Mouse (Mus musculus) heart, postnatal 4 days (tissue): ENCODE data around the gene Zfp790. TPM values are rescaled to one million over a fixed set of nuclear protein-coding genes. Genes with fewer than 3 reads are reported as not detected.
"Not testable (repeated sequence)": the region's sequence is repeated elsewhere in the genome, so short reads cannot be mapped to it uniquely, and the experiment has no call there.

ENCODE experiments used
- DNase-seq: peaks from one replicate; pipeline ENCODE4 v3.0.0; 2021
- microRNA-seq, 2 experiments: library from miRNA; unstranded; fragments of <30 nt; microRNA quantifications; one replicate each; pipeline ENCODE4 v1.2.0; 2021 to 2022
- total RNA-seq, 2 experiments: library from RNA; stranded (reverse); gene quantifications; 2 replicates each; pipeline ENCODE4 v1.2.3; 2021

The Zfp790 gene
- total RNA-seq, 2 experiments from 2014 or later = 13.3 to 14.3 TPM

DNA sequence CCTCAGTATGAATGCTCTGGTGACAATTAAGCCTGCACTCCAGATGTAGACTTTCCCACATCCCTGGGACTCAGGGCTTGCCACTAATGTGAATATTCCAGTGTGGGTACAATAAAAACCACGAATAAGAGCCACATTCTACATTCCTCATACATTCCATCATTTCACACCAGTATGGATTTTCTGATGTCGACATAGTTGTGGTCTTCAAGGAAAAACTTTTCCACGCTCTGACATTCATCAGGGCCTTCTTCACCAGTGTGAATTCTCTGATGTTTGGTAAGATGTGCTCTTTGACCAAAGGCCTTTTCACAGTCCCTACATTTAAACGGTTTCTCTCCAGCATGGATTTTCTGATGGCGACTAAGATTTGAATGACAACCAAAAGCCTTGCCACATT lies 28.7 kb downstream of the Zfp790 start:
- DNase-seq = no peak

DNA sequence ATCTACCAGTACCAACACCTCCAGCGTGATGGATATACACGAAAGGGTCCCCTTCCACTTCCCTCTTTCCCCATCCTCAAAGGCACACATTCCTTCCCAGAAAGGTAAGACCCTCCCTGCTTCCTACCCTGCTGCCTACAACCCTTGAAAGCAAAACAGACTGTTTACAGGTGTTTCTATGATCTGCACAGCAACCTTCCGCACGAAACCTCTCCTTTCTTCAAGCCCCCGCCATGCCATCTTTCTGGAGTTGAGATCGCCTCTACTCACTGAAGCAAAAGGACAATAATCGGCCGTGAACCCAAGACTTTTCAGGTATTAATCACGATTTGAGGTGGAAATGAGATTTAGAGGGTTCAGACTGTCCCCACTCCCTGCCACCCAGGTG lies 36.9 kb downstream of the Zfp790 start:
- no peak for DNase-seq

DNA sequence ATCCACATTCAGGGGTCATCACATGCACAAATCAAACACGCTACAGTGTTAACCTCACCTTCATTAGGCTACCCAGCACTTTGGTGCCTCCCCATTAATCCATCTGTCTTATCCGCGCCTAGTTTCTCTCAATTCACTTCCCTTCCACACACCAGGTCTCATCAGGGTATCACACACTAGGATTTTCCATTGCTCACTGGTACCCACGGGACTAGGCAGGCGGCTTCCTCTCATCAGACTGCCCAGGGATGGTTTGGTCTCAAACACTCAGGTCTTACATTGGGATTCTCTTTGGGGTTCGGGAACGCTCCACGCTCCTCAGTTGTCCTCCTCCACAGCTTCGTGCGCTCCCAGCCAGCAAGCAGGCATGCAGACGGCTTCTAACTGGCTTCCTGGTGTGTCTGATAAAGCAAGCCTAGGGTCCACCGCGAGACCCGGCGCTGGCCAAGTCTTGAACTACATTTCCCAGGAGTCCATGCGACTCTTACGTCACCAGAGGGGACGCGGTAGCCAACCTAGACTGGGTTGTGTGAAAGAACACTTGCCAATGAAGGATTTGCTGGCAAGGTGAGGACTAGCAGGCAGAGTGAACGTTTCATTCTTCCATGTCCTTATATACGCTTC lies 37.4 kb downstream of the Zfp790 start, which contains the start of gene Zfp940:
TSS of gene Zfp940 (minus strand) at position 451 of the 624 bp plus-strand sequence.
- DNase-seq = peak; percentile 82

DNA sequence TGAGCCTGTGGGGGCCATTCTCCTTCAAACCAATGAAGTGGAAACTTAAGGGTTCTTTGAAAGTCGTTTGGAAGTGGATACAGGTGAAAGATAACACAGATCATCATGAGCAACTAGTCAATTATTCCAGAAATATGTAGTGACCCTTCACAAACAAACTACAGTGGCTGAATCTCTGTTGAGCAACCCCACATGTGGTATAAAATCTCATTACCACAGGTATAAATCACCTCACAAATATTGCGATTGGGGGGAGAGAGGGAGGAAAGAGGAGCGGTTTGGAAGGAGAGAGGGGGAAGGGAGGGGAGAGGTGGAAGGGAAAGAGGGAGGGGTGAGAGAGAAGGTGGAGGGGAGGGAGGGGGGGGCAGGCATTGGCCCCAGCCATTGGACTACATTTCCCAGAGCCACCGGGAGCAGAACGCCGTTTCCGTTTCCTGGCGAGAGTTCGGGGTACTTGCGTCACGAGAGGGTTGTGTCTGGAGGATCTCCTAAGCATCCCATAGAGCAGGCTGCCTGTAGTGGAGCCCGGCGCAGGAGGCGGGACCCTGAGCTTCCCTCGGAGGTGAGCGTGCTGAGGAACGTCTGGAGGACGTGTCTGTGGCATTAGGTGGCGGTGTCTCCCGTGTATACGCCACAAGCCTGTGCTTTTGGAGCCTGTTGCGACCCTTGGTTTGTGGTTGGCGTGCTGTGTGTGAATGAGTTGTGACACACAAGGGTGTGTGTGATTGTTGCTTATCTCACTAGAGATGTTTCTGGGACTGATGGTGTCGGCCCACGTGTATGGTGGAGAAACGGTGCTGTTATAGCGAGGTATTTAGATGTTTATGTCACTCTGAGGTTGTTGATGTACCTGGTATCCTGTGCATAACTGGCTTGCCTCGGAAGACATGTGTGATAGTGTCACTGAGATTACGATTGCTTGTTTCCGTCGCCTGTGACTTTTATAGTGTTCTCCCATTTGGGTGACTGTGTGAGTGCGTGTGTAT lies 43.9 kb downstream of the Zfp790 start, which contains the start of gene Zfp420:
TSS of gene Zfp420 (plus strand) at position 448 of the 986 bp plus-strand sequence.
- peak; percentile 88 for DNase-seq

DNA sequence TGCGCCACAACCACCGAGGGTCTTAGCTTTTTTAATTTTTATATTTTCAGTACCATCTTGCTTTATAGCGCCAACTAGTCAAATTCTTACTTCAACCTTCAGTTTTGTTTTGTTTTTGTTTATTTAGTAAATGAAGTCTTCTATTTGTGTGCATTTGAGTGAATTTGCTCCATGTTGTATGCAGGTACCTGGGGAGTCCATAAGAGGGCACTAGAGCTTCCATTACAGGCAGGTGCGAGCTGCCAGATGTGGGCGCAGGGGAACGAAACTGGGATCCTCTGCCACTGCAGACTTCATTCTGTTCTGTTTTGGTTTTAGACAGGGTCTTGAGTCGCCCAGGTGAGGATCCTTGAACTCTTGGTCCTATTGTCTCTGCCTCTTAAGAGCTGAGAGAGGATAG lies 45.7 kb downstream of the Zfp790 start:
- DNase-seq = no peak

DNA sequence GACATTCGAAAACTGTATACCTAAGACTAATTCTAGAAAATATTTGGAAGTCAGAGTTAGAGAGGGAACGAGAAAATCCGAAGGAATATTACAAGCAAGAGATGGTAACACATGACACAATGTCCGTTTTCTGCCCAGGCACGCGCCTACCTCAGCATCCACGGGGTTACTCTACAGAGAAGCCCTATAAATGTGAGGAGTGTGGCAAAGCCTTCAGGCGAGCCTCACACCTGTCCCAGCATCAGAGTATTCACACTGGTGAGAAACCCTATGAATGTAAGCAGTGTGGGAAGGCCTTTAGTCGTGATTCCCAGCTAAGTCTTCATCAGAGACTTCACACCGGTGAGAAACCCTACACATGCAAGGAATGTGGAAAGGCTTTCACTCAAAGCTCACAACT lies 58.3 kb downstream of the Zfp790 start:
- no peak for DNase-seq

DNA sequence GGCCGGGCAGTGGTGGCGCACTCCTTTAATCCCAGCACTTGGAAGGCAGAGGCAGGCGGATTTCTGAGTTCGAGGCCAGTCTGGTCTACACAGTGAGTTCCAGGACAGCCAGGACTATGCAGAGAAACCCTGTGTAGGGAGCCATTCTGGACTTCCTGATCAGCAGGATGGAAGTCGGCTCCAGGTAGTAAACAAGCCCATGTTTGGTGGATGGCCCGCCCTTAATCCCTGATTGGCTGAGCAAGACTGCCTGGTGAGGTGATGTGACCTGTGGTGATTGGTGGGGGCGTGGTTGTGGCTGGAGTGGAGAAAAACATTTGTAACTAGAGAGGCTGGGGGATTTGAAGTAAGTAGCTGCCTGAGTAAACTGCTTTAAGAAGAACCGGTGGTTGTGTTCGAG lies 61.6 kb downstream of the Zfp790 start:
- not testable (repeated sequence) for DNase-seq

DNA sequence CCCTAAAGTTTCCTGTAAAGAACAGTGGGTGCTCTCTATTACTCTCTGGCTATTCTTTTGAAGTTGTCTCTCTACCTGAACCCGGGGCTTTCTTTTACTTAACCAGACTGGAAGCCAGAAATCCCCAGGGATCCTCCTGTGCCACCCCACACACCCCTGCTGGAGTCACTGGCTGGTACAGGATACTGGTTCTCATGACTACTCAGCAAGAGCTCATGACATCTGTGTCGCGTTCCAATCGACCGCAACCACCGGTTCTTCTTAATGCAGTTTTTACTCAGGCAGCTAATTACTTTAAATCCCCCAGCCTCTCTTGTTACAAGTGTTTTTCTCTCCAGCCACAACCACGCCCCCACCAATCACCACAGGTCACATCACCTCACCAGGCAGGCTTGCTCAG lies 64.1 kb downstream of the Zfp790 start:
- DNase-seq = no peak

Small RNAs within 50 kb of the gene (microRNA-seq; reads per million reads assigned to microRNA genes)
- gene Mir1964 = 2.1 to 6.3 reads per million in 2 experiments

Other genes starting within 250 kb of the Zfp790 start
- not detected for gene Catsperg2, start 89.1 kb upstream of the Zfp790 start, total RNA-seq
- gene Zfp84, start 47.6 kb upstream of the Zfp790 start, total RNA-seq = 10 to 100 TPM in 1 of 2 experiments, 1 to 10 TPM in 1; 10.0 to 11.9 TPM
- 1 to 10 TPM; 5.3 to 6.7 TPM for gene Zfp30, start 32.1 kb upstream of the Zfp790 start, total RNA-seq
- under 1 TPM; 0.33 to 0.34 TPM for gene Zfp940, start 37.6 kb downstream of the Zfp790 start, total RNA-seq
- 1 to 10 TPM; 2.6 to 3.3 TPM for gene Zfp420, start 43.9 kb downstream of the Zfp790 start, total RNA-seq
- 10 to 100 TPM; 11.9 to 13.2 TPM for gene Zfp27, start 90.5 kb downstream of the Zfp790 start, total RNA-seq
- gene Zfp383, start 92.1 kb downstream of the Zfp790 start, total RNA-seq = 1 to 10 TPM; 8.5 to 9.4 TPM
- gene Zfp74, start 138.0 kb downstream of the Zfp790 start, total RNA-seq = 1 to 10 TPM; 6.5 to 7.1 TPM
- gene Zfp568, start 167.8 kb downstream of the Zfp790 start, total RNA-seq = 10 to 100 TPM; 83.8 to 87.0 TPM
- gene Zfp14, start 235.3 kb downstream of the Zfp790 start, total RNA-seq = 1 to 10 TPM; 1.8 to 2.1 TPM